Mouse (Mus musculus): ENCODE data around the gene Bysl.
A peak's percentile ranks its signal among the peaks of the same experiment; 100 is the strongest.

The Bysl gene

DNA sequence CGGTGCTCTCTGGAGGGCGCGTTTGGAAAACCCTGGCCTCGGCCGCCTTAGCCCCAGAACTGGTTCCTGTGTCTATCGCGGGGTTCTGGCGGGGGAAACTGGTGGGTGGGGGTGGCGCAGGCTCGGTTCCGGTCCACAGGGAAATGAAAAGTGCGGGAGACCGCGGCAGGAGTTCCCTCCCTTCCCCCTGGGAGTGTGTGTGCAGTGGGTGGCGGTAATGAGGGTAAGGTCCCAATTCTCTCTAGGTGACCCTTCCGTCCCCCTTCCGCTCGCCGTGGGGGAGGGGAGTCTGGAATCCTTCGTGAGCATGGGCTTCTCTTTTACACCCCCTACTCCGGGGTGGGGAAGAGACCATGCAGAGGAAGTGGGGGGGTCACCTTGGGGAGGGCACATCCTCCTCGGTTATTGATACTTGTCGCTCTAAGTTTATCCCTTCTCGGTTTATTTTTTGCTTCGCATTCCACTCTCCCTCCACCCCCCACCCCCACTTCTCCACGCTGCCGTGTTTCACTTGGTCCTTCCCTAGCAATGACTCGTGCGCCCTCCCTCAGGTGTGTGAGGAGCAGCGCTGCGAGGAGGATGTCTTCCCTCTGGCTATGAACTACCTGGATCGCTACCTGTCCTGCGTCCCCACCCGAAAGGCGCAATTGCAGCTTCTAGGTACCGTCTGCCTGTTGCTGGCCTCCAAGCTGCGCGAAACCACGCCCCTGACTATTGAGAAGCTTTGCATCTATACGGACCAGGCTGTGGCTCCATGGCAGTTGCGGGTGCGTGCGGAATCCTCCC is 16.9 kb downstream of the Bysl start:
- DNase-seq (ENCODE audit: extremely low read depth, low read depth, low spot score): no peak

- no peak for DNase-seq (ENCODE audit: extremely low read depth, low read depth, low spot score)
Observed at GRCm38 (mm10) chr17:47593854-47594182, 17.5 kb downstream of the Bysl start.

DNA sequence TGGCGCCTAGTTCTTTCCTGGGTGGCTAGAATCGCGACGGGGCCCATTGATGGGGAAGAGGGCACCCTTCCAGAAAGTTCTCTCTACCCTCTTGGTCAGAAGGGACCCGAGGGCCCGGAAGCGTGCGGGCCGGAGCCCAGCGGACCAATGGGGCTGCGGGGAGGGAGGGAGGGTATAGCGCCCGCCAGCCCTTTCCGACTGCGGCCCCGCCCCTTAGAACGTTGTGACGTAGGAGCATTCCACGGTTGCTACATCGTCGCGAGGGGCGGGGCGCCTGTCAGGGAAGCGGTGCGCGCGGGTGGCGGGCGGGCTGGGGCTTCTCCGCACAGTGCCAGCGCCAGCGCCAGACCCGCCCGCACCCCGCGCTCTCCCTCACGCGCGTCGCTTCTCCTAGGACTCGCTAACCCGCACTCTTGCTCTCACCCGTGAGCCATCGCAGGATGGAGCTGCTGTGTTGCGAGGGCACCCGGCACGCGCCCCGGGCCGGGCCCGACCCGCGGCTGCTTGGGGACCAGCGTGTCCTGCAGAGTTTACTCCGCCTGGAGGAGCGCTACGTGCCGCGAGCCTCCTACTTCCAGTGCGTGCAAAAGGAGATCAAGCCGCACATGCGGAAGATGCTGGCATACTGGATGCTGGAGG is 18.0 kb downstream of the Bysl start:
- DNase-seq (ENCODE audit: extremely low read depth, low read depth, low spot score): peak; percentile 26

DNA sequence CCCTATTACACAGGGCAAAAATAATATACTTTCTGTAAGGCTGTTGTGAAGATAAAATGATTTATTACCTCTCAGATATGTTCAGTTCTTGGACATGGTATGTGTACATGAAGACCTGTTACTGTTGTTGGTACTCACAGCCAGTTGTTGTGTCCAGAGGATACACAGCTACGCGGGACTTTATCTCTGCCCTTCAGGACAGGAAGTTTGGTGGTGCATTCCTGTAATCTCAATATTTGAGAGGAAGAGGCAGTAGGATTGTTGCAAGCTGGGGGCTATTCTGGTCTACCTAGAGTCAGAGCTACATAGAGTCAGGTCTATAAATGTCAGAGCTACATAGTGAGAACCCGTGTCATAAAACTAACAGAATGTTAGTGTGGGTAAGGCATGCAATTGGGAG is 20.2 kb downstream of the Bysl start:
- DNase-seq (ENCODE audit: extremely low read depth, low read depth, low spot score): no peak

DNA sequence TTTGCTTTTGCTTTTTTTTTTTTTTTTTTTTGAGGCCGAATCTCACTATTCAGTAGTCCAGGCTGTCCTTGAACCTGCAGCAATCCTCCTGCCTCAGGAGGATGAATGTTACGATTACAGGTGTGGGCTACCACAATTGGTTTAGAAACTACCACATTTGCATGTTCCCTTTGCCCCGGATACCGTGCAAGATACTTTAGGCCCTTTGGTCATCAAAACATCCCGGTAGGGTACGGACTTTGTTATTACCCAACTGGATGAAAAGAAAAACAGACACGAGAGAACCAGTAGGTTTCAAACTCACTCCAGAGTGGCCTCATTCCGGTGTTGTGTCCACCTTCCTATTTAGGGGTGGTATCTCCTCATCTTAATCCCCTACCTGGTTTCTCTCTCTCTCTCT is 22.8 kb downstream of the Bysl start:
- DNase-seq (ENCODE audit: extremely low read depth, low read depth, low spot score): no peak

GRCm38 (mm10) chr17:47580962-47581361 is 30.3 kb downstream of the Bysl start:
- DNase-seq (ENCODE audit: extremely low read depth, low read depth, low spot score): no peak

DNA sequence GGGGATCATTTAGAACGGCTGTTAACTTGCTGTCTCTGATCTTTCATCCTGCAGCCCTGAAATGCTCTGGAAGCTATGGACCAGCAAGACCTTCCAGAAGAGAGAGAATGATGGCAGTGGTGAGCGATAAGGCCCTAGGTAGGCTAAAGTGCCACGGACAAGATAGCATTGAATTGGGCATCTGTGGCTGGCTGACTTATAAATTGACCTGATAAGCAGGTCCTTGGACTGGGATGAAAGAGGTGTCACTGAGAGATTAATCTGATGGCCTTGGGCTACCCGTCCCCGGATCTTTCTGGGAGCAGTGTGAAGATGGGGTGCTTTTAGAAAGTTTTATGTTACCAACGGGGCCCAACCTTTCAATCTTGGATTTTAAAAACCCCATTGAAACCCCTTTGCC is 32.6 kb downstream of the Bysl start:
- no peak for DNase-seq (ENCODE audit: extremely low read depth, low read depth, low spot score)

DNA sequence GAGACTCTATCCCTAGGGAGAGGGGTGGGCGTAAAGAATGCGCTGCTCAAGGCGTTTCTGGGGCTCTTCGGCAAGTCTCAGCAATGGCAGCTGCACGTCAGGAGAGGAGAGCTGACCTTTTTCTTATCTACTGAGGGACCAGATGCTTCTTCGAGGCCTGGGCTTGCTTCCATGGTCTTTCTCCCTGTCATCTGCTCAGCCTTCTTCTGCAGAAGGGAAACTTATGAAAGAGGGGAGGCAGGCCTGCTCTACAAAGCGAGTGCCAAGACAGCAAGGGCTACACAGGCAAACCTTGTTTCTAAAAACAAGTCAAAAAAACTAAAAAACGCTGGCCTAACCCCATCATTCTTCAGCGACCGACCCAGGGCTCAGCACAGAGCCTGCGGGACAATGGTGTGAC is 36.5 kb downstream of the Bysl start:
- no peak for DNase-seq (ENCODE audit: extremely low read depth, low read depth, low spot score)

DNA sequence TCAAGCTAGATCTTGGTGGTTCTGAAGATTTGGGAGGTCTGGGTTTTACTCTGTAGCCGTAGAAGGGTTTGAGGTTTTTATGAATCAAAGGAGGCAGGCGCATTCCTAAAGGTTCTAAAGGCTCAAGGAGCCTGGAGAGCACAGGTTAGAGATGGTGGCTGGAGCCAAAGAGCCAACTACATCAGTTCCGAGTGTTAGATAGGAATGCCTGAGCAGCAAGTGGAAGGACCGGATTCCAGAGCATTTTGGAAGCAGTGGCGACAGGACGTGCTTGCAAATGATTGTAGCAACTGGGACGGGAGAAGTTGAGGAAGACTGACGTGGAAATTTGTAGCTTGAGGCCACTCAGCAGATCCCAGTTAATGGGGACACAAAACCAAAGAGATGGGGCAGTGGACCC is 37.3 kb downstream of the Bysl start:
- DNase-seq (ENCODE audit: extremely low read depth, low read depth, low spot score): no peak

GRCm38 (mm10) chr17:47572436-47572835 is 38.9 kb downstream of the Bysl start:
- no peak for DNase-seq (ENCODE audit: extremely low read depth, low read depth, low spot score)

DNA sequence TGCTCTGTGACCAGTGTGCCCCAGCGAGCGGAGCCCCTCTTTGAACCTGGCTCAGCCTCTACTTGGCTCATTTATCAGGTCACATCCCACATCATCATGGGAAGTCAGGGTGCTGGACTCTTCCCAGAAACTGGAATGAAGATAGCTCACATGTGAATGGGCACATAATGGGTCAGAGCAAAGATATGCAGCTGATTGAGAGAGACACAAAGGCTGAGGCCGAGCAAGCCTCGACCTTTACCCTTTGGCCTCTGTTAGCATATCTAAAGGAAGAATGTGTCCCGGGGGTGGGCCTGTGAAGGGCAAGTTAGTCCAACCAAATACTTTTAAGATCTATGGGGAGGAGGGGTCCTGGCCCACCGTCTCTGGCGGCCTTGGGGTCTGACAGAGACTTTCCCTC is 39.7 kb downstream of the Bysl start:
- no peak for DNase-seq (ENCODE audit: extremely low read depth, low read depth, low spot score)

- no peak for DNase-seq (ENCODE audit: extremely low read depth, low read depth, low spot score)
Observed at GRCm38 (mm10) chr17:47568951-47569527, 42.3 kb downstream of the Bysl start.

GRCm38 (mm10) chr17:47568389-47568788 is 42.9 kb downstream of the Bysl start:
- DNase-seq (ENCODE audit: extremely low read depth, low read depth, low spot score): no peak

DNA sequence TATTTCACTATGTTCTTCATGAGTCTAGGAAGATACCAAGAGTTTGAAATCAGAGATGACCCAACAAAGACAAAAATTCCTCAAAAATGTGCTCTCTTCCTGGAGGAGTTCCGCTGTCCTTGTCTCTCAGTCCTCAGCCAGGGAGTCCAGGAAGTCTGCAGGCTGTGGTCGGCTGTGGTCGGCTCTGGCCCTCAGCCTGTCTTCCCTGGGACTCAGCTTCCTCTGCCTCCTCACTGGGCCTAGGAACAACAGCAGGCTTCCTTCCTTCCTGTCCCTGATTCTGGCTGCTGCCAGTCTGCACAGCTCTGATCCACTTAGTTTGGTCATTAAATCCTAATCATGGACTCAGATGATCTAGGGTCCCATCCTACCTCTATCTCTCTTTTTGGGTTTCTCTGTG is 44.0 kb downstream of the Bysl start:
- no peak for DNase-seq (ENCODE audit: extremely low read depth, low read depth, low spot score)

- no peak for DNase-seq (ENCODE audit: extremely low read depth, low read depth, low spot score)
Observed at GRCm38 (mm10) chr17:47566133-47566532, 45.2 kb downstream of the Bysl start.

DNA sequence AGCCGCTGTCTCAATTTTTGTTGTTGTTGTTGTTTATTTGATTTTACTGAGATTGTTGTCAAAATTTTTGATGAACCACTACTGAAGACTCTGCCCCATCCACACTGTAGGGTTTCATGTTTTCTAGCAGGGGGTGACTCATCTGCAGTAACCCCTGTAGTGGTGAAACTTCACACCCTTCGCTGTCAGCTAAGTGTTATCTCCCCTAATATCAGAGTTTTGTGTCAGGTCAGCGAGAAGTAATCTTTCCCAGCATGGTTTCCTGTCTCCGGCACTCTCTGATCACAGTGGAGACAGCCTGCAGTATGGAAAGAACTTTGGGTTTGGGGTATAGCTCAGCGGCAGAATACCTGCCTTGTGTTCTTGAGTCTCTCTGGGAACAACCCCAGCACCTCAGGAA is 46.7 kb downstream of the Bysl start:
- no peak for DNase-seq (ENCODE audit: extremely low read depth, low read depth, low spot score)

- no peak for DNase-seq (ENCODE audit: extremely low read depth, low read depth, low spot score)
Observed at GRCm38 (mm10) chr17:47562875-47563274, 48.4 kb downstream of the Bysl start.

DNA sequence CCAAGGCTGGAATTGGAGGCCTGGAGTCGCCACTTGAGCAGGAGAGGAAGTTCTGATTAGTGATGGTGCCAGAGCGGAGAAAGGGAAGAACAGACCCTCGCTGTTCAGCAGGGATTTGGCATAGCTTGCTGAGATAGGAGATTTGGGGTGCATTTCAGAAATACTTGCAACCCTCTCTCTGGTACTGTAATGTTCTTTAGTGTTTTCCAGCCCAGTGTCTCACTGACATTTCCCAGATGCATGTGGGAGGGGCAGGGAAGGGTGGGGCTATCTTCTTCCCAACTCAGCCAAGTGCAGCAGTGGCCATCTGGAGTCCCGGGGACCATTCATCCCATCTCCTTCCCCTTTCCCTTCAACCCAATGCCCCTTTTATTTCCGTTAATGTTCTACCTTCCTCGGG is 51.6 kb downstream of the Bysl start:
- DNase-seq (ENCODE audit: extremely low read depth, low read depth, low spot score): no peak

DNA sequence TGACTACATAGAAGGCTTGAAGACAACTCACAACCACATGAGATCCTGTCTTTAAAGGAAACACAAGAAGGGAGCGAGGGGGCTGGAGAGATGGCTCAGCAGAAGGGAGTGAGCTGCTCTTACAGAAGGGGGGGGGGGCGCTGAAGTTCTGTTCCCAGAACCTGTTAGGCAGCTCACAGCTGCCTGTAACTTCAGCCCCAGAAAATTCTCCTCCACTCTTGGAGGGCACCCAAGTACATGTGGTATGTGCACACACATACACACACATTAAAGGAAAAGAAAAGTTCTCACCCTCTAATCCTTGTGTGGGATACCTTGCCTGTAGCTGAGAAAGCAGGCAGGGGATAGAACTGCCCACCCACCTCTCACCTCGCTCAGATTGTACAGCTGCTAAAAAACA is 54.1 kb downstream of the Bysl start:
- DNase-seq (ENCODE audit: extremely low read depth, low read depth, low spot score): no peak

DNA sequence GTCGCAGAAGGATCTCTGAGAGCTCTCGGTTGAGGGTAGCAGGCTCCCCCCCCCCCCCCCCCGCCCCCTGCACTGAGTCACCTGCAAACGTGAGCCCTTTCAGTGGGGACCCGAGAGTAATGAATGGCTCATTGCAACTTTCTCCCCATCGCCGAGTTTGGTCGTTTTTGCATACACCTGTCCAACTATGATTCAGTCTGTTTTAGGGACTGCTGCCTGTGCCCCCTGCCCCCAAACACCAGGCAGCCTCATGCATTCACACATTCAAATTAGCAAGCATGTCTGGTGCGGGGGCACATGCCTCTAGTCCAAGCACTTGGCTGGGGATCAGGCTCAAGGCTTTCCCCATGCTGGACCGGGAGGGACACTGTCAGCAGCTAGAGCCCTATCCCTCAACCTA is 56.7 kb downstream of the Bysl start:
- DNase-seq (ENCODE audit: extremely low read depth, low read depth, low spot score): no peak

DNA sequence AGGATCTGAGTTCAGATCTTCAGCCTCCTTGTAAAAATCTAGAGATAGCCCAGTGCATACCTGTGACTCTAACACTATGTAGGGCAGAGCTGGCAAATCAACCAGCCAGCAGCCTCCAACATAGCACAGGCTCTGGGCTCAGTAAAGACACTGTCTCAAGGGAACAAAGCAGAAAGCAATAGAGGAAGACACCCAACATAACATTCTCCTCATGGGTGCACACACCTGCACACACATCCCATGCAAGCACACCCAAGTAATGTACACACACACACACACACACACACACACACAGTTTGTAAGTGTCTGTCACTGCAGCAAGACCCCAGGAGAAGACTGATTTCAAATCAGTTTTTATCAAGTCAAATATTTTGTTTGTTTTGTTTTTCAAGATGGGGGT is 58.3 kb downstream of the Bysl start:
- no peak for DNase-seq (ENCODE audit: extremely low read depth, low read depth, low spot score)

DNA sequence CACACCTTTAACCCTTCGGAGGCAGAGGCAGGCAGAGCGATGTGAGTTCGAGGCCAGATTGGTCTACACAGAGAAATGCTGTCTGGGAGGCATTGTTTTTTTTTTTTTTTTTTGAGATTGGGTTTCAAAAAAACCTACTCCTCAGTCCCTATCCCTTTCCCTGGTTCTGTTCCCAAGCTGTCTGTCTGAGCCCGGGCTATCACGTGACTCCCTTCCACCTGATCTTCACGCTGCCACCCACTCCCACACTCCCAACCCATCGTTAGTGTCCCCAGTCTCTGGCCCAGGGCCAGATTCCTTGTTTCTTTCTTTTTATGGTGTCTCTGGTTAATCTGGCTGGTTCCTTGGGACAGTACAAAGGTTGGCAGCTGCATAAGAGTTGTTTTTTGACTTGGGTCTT is 60.2 kb downstream of the Bysl start:
- no peak for DNase-seq (ENCODE audit: extremely low read depth, low read depth, low spot score)

Data from fat pad, adult 2 months (tissue).